Mouse (Mus musculus) limb, embryonic 15.5 days (tissue): ENCODE data around the gene Asb13. TPM values are rescaled to one million over a fixed set of nuclear protein-coding genes. Genes with fewer than 3 reads are reported as not detected.

Experiments used
- ATAC-seq: fragments of 200-750 bp; cut with Nextera tagmentation; 2 replicates; pipeline ENCODE4 v1.8.0; 2017; ENCODE audit warnings: low read depth, moderate TSS enrichment; ENCODE audit not compliant: insufficient number of reproducible peaks, low FRiP score, low TSS enrichment
- H3K27ac ChIP-seq: fragments of 300-500 bp; sonication (generic); 2 replicates; pipeline ENCODE4 v1.5.1; 2015; ENCODE audit warnings: moderate library complexity, mild to moderate bottlenecking, inconsistent platforms
- H3K27me3 ChIP-seq: fragments of 300-500 bp; sonication (generic); 2 replicates; pipeline ENCODE4 v1.6.1; 2015; ENCODE audit warnings: inconsistent platforms
- H3K36me3 ChIP-seq: fragments of 300-500 bp; sonication (generic); 2 replicates; pipeline ENCODE4 v1.6.1; 2015; ENCODE audit warnings: inconsistent platforms
- H3K4me1 ChIP-seq: fragments of 300-500 bp; sonication (generic); 2 replicates; pipeline ENCODE4 v1.6.1; 2015; ENCODE audit warnings: inconsistent platforms
- H3K4me2 ChIP-seq: fragments of 300-500 bp; sonication (generic); 2 replicates; pipeline ENCODE4 v1.6.1; 2015; ENCODE audit warnings: mild to moderate bottlenecking, inconsistent platforms
- H3K4me3 ChIP-seq: fragments of 300-500 bp; sonication (generic); 2 replicates; pipeline ENCODE4 v1.5.1; 2015; ENCODE audit warnings: mild to moderate bottlenecking, inconsistent platforms
- H3K9ac ChIP-seq: fragments of 300-500 bp; sonication (generic); 2 replicates; pipeline ENCODE4 v1.6.1; 2015; ENCODE audit warnings: inconsistent platforms
- H3K9me3 ChIP-seq: fragments of 300-500 bp; sonication (generic); 2 replicates; pipeline ENCODE4 v1.6.1; 2016; ENCODE audit warnings: inconsistent platforms
- WGBS: fragments of 180-500 bp; shearing (Covaris S2); methylation state at CpG from one replicate; pipeline ENCODE4 v1.1.7; 2015; 5-methylcytosine and 5-hydroxymethylcytosine counted together
- polyA plus RNA-seq: library from polyadenylated mRNA; unstranded; fragments of >200 nt; fragmentation: Nextera tagmentation; extraction: Ambion mirVana; gene quantifications from 2 replicates; pipeline ENCODE4 v1.2.1, GENCODE M21; 2015

Asb13 gene
- polyA plus RNA-seq, result 10.1 and 11.9 TPM in 2 replicates

- Histone ChIP-seq H3K36me3 (no peaks in the 10 kb centered on the region), H3K4me2 (peak within 1 kb of the TSS; percentile 86), H3K27ac (peak within 1 kb of the TSS; percentile 27; the same call in 1 of the 2 replicates), H3K4me1 (peaks cover 6% of the 10 kb centered on the region; the same call in 1 of the 2 replicates), H3K27me3 (no peaks in the 10 kb centered on the region), H3K4me3 (peak within 1 kb of the TSS; percentile 73), H3K9me3 (no peaks in the 10 kb centered on the region), H3K9ac (peak within 1 kb of the TSS; percentile 76)
- ATAC-seq, result peak; percentile 85
- under 1% methylated on average over 47 of the region's 47 CpGs for WGBS
Measured at GRCm38 (mm10) chr13:3633895-3634811, at the start of gene Asb13. Gene Asb13, plus strand, starts transcription at chr13:3634032.

- no peak for ATAC-seq
- peaks cover 41% of the 10 kb centered on the region for H3K36me3 ChIP-seq
- 75% methylated on average over 3 of the region's 3 CpGs for WGBS
Measured at GRCm38 (mm10) chr13:3590789-3591188, 43.0 kb upstream of the Asb13 start.

GRCm38 (mm10) chr13:3594311-3594710 lies 39.5 kb upstream of the Asb13 start:
- Histone ChIP-seq H3K36me3 (peaks cover 39% of the 10 kb centered on the region), H3K4me2 (no peak overlapping the region), H3K27ac (no peak overlapping the region), H3K9ac (no peak overlapping the region), H3K9me3 (no peaks in the 10 kb centered on the region), H3K4me1 (no peaks in the 10 kb centered on the region), H3K4me3 (no peak overlapping the region), H3K27me3 (no peaks in the 10 kb centered on the region)
- ATAC-seq, result no peak
- 91% methylated on average over 1 of the region's 1 CpGs for WGBS

More at GRCm38 (mm10) chr13:3590789-3591188, 43.0 kb upstream of the Asb13 start:
- Histone ChIP-seq H3K27me3 (no peaks in the 10 kb centered on the region), H3K4me1 (no peaks in the 10 kb centered on the region), H3K9ac (no peak overlapping the region), H3K4me3 (no peak overlapping the region), H3K4me2 (no peak overlapping the region), H3K9me3 (no peaks in the 10 kb centered on the region), H3K27ac (no peak overlapping the region)

- H3K36me3 ChIP-seq, result peaks cover 31% of the 10 kb centered on the region
- H3K27ac ChIP-seq, result no peak overlapping the region
- H3K4me3 ChIP-seq, result no peak overlapping the region
- no peaks in the 10 kb centered on the region for H3K9me3 ChIP-seq
- no peaks in the 10 kb centered on the region for H3K4me1 ChIP-seq
- no peak overlapping the region for H3K4me2 ChIP-seq
- H3K9ac ChIP-seq, result no peak overlapping the region
- no peaks in the 10 kb centered on the region for H3K27me3 ChIP-seq
- WGBS, result 92% methylated on average over 6 of the region's 6 CpGs
- ATAC-seq, result no peak
Measured at GRCm38 (mm10) chr13:3596232-3596631, 37.6 kb upstream of the Asb13 start.

GRCm38 (mm10) chr13:3609780-3610117 lies 24.1 kb upstream of the Asb13 start:
- H3K4me2 ChIP-seq, result peak overlapping the region; percentile 63
- no peaks in the 10 kb centered on the region for H3K36me3 ChIP-seq
- no peak for ATAC-seq
- peak overlapping the region; percentile 88 for H3K9ac ChIP-seq
- H3K27ac ChIP-seq, result peak overlapping the region; percentile 96; the same call in 1 of the 2 replicates
- no peaks in the 10 kb centered on the region for H3K9me3 ChIP-seq
- WGBS, result 20% methylated on average over 8 of the region's 8 CpGs
- no peaks in the 10 kb centered on the region for H3K27me3 ChIP-seq
- H3K4me1 ChIP-seq, result no peaks in the 10 kb centered on the region
- H3K4me3 ChIP-seq, result peak overlapping the region; percentile 96

GRCm38 (mm10) chr13:3610118-3610794 lies 23.6 kb upstream of the Asb13 start:
- peak overlapping the region; percentile 63 for H3K4me2 ChIP-seq
- no peaks in the 10 kb centered on the region for H3K4me1 ChIP-seq
- peak overlapping the region; percentile 88 for H3K9ac ChIP-seq
- H3K4me3 ChIP-seq, result peak overlapping the region; percentile 96
- 0 out of 2 replicates have a peak, but pooled peaks have one; percentile 7 for ATAC-seq
- no peaks in the 10 kb centered on the region for H3K36me3 ChIP-seq
- H3K9me3 ChIP-seq, result no peaks in the 10 kb centered on the region
- no peaks in the 10 kb centered on the region for H3K27me3 ChIP-seq
- H3K27ac ChIP-seq, result peak overlapping the region; percentile 96
- 0% methylated on average over 47 of the region's 50 CpGs for WGBS

GRCm38 (mm10) chr13:3610795-3611438 lies 22.9 kb upstream of the Asb13 start, which contains the start of gene Fam208b:
Gene Fam208b, minus strand, starts transcription at chr13:3611108.
- peak within 1 kb of the TSS; percentile 96 for H3K4me3 ChIP-seq
- H3K4me2 ChIP-seq, result peak within 1 kb of the TSS; percentile 63
- H3K4me1 ChIP-seq, result no peaks in the 10 kb centered on the region
- WGBS, result under 1% methylated on average over 58 of the region's 58 CpGs
- peak within 1 kb of the TSS; percentile 88 for H3K9ac ChIP-seq
- H3K27me3 ChIP-seq, result no peaks in the 10 kb centered on the region
- ATAC-seq, result peak; percentile 100
- peak within 1 kb of the TSS; percentile 96 for H3K27ac ChIP-seq
- H3K36me3 ChIP-seq, result no peaks in the 10 kb centered on the region
- no peaks in the 10 kb centered on the region for H3K9me3 ChIP-seq

- no peaks in the 10 kb centered on the region for H3K27me3 ChIP-seq
- H3K4me2 ChIP-seq, result no peak overlapping the region
- 59% methylated on average over 3 of the region's 3 CpGs for WGBS
- H3K4me1 ChIP-seq, result no peaks in the 10 kb centered on the region
- no peak overlapping the region for H3K4me3 ChIP-seq
- no peak overlapping the region for H3K9ac ChIP-seq
- H3K27ac ChIP-seq, result no peak overlapping the region
- H3K9me3 ChIP-seq, result no peaks in the 10 kb centered on the region
- H3K36me3 ChIP-seq, result no peaks in the 10 kb centered on the region
- no peak for ATAC-seq
Measured at GRCm38 (mm10) chr13:3627139-3627538, 6.7 kb upstream of the Asb13 start.

GRCm38 (mm10) chr13:3628102-3628501 lies 5.7 kb upstream of the Asb13 start:
- 24% methylated on average over 3 of the region's 3 CpGs for WGBS
- Histone ChIP-seq H3K27me3 (no peaks in the 10 kb centered on the region), H3K9ac (no peak overlapping the region), H3K27ac (no peak overlapping the region), H3K4me1 (no peaks in the 10 kb centered on the region), H3K36me3 (no peaks in the 10 kb centered on the region), H3K4me2 (no peak overlapping the region), H3K4me3 (no peak overlapping the region), H3K9me3 (no peaks in the 10 kb centered on the region)
- ATAC-seq, result no peak

GRCm38 (mm10) chr13:3632551-3632950 lies 1.3 kb upstream of the Asb13 start:
- ATAC-seq, result no peak
- WGBS, result 90% methylated on average over 9 of the region's 9 CpGs
- peaks cover 6% of the 10 kb centered on the region; the same call in 1 of the 2 replicates for H3K4me1 ChIP-seq
- no peaks in the 10 kb centered on the region for H3K9me3 ChIP-seq
- no peak overlapping the region for H3K9ac ChIP-seq
- H3K4me2 ChIP-seq, result no peak overlapping the region
- H3K27me3 ChIP-seq, result no peaks in the 10 kb centered on the region
- H3K4me3 ChIP-seq, result no peak overlapping the region
- no peak overlapping the region for H3K27ac ChIP-seq
- H3K36me3 ChIP-seq, result no peaks in the 10 kb centered on the region

- Histone ChIP-seq H3K4me3 (no peak overlapping the region), H3K27me3 (no peaks in the 10 kb centered on the region), H3K9ac (no peak overlapping the region), H3K4me2 (no peak overlapping the region), H3K9me3 (no peaks in the 10 kb centered on the region), H3K36me3 (no peaks in the 10 kb centered on the region), H3K4me1 (peaks cover 6% of the 10 kb centered on the region; the same call in 1 of the 2 replicates), H3K27ac (no peak overlapping the region)
- ATAC-seq, result no peak
- WGBS, result 40% methylated on average over 6 of the region's 6 CpGs
Measured at GRCm38 (mm10) chr13:3633131-3633530, 701 bp upstream of the Asb13 start.
